In genomic region chr14:79519663-79519975, GRCm38 (mm10) we compare ENCODE assay signal across 20 mouse cellular contexts. TPM values are rescaled to one million over a fixed set of nuclear protein-coding genes. Genes with fewer than 3 reads are reported as not detected.
DNase-seq lines count a peak whose midpoint lies in the region; ATAC-seq and TF ChIP-seq lines count a peak whose summit lies in the region.
"Had no signal": no experiment of that assay in that cellular context is flagged by ENCODE, and none has a peak within 500 bp of the region (broad histone marks: within the 10 kb centered on the region; RNA-seq: fewer than 3 reads in every experiment).

No protein-coding gene starts in this region.

- no peaks in the 10 kb centered on the region for H3K9me3 ChIP-seq in stomach, embryonic 16.5 days (replicated peaks; ENCODE audit: control insufficient read depth, low read length)
- H3K9me3 ChIP-seq: forebrain, embryonic 12.5 days; limb, embryonic 12.5 days; neural tube, embryonic 13.5 days had no signal

- H3K27me3 ChIP-seq in heart, adult 2 months (ENCODE audit: control insufficient read depth, insufficient read depth, low read length): no peaks in the 10 kb centered on the region
- H3K27me3 ChIP-seq in testis, adult 2 months (ENCODE audit: control insufficient read depth, insufficient read depth, low read length): no peaks in the 10 kb centered on the region
- no peaks in the 10 kb centered on the region for H3K27me3 ChIP-seq in stomach, embryonic 16.5 days (ENCODE audit: control insufficient read depth, insufficient read depth, low read length)
- H3K27me3 ChIP-seq: forebrain, embryonic 12.5 days; limb, embryonic 12.5 days; neural tube, embryonic 13.5 days; Patski had no signal

- peak overlapping the region; percentile 7; the same call in 1 of the 2 replicates for H3K4me2 ChIP-seq in stomach, embryonic 16.5 days (ENCODE audit: low read depth, low read length)
- H3K4me2 ChIP-seq: forebrain, embryonic 12.5 days; limb, embryonic 12.5 days; neural tube, embryonic 13.5 days had no signal

- TF ChIP-seq EP300 in heart, adult 2 months (IDR thresholded peaks at IDR 0.05; ENCODE audit: insufficient read depth, low read depth, low read length): no peak

- intact Hi-C loops in heart, adult 2 months (cut with DNase I): loop anchor here (2.0 kb wide), 1 partner anchor 15 kb away; no protein-coding TSS in a partner anchor
- intact Hi-C loops in heart, postnatal 25 days (cut with DNase I): no loop called here

- WGBS in heart, adult 2 months: 64% methylated on average over 1 of the region's 1 CpGs
- WGBS in stomach, embryonic 16.5 days: 53% methylated on average over 1 of the region's 1 CpGs

- H3K4me3 ChIP-seq in heart, adult 2 months: no peak overlapping the region
- no peak overlapping the region for H3K4me3 ChIP-seq in testis, adult 2 months (ENCODE audit: control insufficient read depth, low read depth, low read length)
- H3K4me3 ChIP-seq in stomach, embryonic 16.5 days (replicated peaks; ENCODE audit: low read length): no peak overlapping the region
- H3K4me3 ChIP-seq: forebrain, embryonic 12.5 days; limb, embryonic 12.5 days; neural tube, embryonic 13.5 days had no signal

- no peak for DNase-seq in heart, adult 2 months
- DNase-seq in heart, postnatal 25 days (ENCODE audit: low spot score): no peak
- DNase-seq in testis, postnatal 14 days (ENCODE audit: low spot score): no peak
- peak; percentile 73 for DNase-seq in induced T-regulatory cell, adult 2 months (ENCODE audit: low read depth)
- no peak for DNase-seq in kidney, adult 9 months
- DNase-seq: adrenal gland, adult 2 months; cerebellum, postnatal 10 days; gastrocnemius, postnatal 14 days; heart, postnatal 4 days; kidney, postnatal 36 days; layer of hippocampus, postnatal 36 days; lung, postnatal 4 days had no signal

- TF ChIP-seq CTCF in heart, adult 2 months (IDR thresholded peaks at IDR 0.05): no peak
- TF ChIP-seq CTCF in testis, adult 2 months (IDR thresholded peaks at IDR 0.05; ENCODE audit: control insufficient read depth, insufficient read depth, insufficient replicate concordance, low read depth, low read length): no peak

- peaks cover 36% of the 10 kb centered on the region for H3K36me3 ChIP-seq in heart, adult 2 months (ENCODE audit: control insufficient read depth, insufficient read depth, low read length)
- H3K36me3 ChIP-seq in testis, adult 2 months (ENCODE audit: control insufficient read depth, insufficient read depth, low read length): no peaks in the 10 kb centered on the region
- no peaks in the 10 kb centered on the region for H3K36me3 ChIP-seq in stomach, embryonic 16.5 days (ENCODE audit: control insufficient read depth, insufficient read depth, low read length)
- H3K36me3 ChIP-seq: forebrain, embryonic 12.5 days; limb, embryonic 12.5 days; neural tube, embryonic 13.5 days had no signal

- H3K27ac ChIP-seq in heart, adult 2 months: peak overlapping the region; percentile 40
- H3K27ac ChIP-seq in testis, adult 2 months (ENCODE audit: control insufficient read depth, insufficient read depth, low read depth, low read length): peak overlapping the region; percentile 25; the same call in 1 of the 2 replicates
- H3K27ac ChIP-seq in stomach, embryonic 16.5 days (ENCODE audit: low read length): no peak overlapping the region
- H3K27ac ChIP-seq: forebrain, embryonic 12.5 days; limb, embryonic 12.5 days; neural tube, embryonic 13.5 days had no signal

- H3K4me1 ChIP-seq in heart, adult 2 months (ENCODE audit: control insufficient read depth, insufficient read depth, low read length): peaks cover 21% of the 10 kb centered on the region
- H3K4me1 ChIP-seq in testis, adult 2 months (ENCODE audit: control insufficient read depth, insufficient read depth, low read length): no peaks in the 10 kb centered on the region; the same call in 1 of the 2 replicates
- peaks cover 30% of the 10 kb centered on the region for H3K4me1 ChIP-seq in stomach, embryonic 16.5 days (ENCODE audit: control insufficient read depth, insufficient read depth, low read length)
- H3K4me1 ChIP-seq: forebrain, embryonic 12.5 days; neural tube, embryonic 13.5 days had no signal

- no peak for TF ChIP-seq POLR2A in heart, adult 2 months (IDR thresholded peaks at IDR 0.05; ENCODE audit: insufficient read depth, low read depth, low read length)
- TF ChIP-seq POLR2A in testis, adult 2 months (IDR thresholded peaks at IDR 0.05; ENCODE audit: control insufficient read depth, low read depth, low read length): no peak

- H3K9ac ChIP-seq in heart, adult 2 months (ENCODE audit: low read depth, low read length): no peak overlapping the region
- H3K9ac ChIP-seq in stomach, embryonic 16.5 days (ENCODE audit: low read length): no peak overlapping the region
- H3K9ac ChIP-seq: forebrain, embryonic 12.5 days; limb, embryonic 12.5 days; neural tube, embryonic 13.5 days had no signal

- no peak for ATAC-seq in stomach, embryonic 16.5 days (ENCODE audit: insufficient read depth, low FRiP score)
- no peak for ATAC-seq in erythroid progenitor cell, adult 5-6 weeks (replicated peaks; ENCODE audit: low FRiP score, poor library complexity, severe bottlenecking)
- ATAC-seq: midbrain, embryonic 16.5 days; Patski had no signal

- H3K79me2 ChIP-seq in heart, adult 2 months (replicated peaks; ENCODE audit: control insufficient read depth, insufficient read depth, low read length): peaks cover 13% of the 10 kb centered on the region

RNA-seq across cellular contexts. Expression of gene Wbp4, which starts 38.3 kb away (rescaled TPM):
- 10 to 100 TPM; 22.0 to 22.7 TPM for total RNA-seq in heart, adult 2 months (2021)
- polyA plus RNA-seq in heart, adult 2 months (2012; rRNA removed): 3.7 and 7.0 TPM in 2 replicates
- 10 to 100 TPM; 18.8 to 21.6 TPM for total RNA-seq in heart, postnatal 25 days (2021)
- polyA plus RNA-seq in testis, adult 2 months (2012; rRNA removed): 11.2 and 11.7 TPM in 2 replicates
- 32.4 and 36.4 TPM in 2 replicates for polyA plus RNA-seq in stomach, embryonic 16.5 days (2015; fragmentation: Nextera tagmentation; extraction: Ambion mirVana)
- 25.6 and 27.7 TPM in 2 replicates for total RNA-seq in erythroid progenitor cell, adult 5-6 weeks (2015; ENCODE audit: low replicate concordance)
- total RNA-seq in erythroid progenitor cell, adult 5-6 weeks (2017; ENCODE audit: low replicate concordance): 40.6 and 64.4 TPM in 2 replicates

RNA-seq across cellular contexts. Expression of gene Elf1, which starts 38.6 kb away (rescaled TPM):
- total RNA-seq in heart, adult 2 months (2021): 10 to 100 TPM; 13.3 to 13.7 TPM
- 6.6 and 11.3 TPM in 2 replicates for polyA plus RNA-seq in heart, adult 2 months (2012; rRNA removed)
- 10 to 100 TPM; 15.2 to 17.0 TPM for total RNA-seq in heart, postnatal 25 days (2021)
- polyA plus RNA-seq in testis, adult 2 months (2012; rRNA removed): 3.2 and 3.9 TPM in 2 replicates
- 18.0 and 19.2 TPM in 2 replicates for polyA plus RNA-seq in stomach, embryonic 16.5 days (2015; fragmentation: Nextera tagmentation; extraction: Ambion mirVana)
- total RNA-seq in erythroid progenitor cell, adult 5-6 weeks (2015; ENCODE audit: low replicate concordance): 38.9 and 39.8 TPM in 2 replicates
- total RNA-seq in erythroid progenitor cell, adult 5-6 weeks (2017; ENCODE audit: low replicate concordance): 81.2 and 83.4 TPM in 2 replicates
